Comparison of ENCODE assay signal across 13 mouse cellular contexts in the genomic region with DNA sequence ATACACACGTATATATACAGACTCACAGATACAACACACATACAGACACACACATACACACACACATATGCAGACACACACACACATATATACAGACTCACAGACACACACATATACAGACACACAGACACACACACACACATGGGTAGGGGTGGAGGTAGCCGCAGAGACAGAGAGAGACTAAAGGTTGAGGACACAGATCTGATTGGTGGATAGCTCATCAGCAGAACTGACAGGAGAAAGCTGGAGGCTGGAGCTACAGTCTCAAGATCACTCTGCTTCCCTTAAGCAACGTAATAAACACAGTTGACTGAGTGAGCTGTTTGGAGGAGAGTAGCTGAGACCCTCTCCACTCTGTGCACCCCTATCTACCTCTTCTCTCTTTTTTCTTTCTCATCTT.
"Had no signal": no experiment of that assay in that cellular context is flagged by ENCODE, and none has a peak within 500 bp of the region (broad histone marks: within the 10 kb centered on the region; RNA-seq: fewer than 3 reads in every experiment).

No protein-coding gene starts in this region.

- H3K4me1 ChIP-seq: limb, embryonic 13.5 days; lung, embryonic 15.5 days; neural tube, embryonic 12.5 days had no signal

- H3K9ac ChIP-seq: limb, embryonic 13.5 days; liver, embryonic 15.5 days; lung, embryonic 15.5 days; neural tube, embryonic 12.5 days had no signal

- H3K27me3 ChIP-seq: limb, embryonic 13.5 days; liver, embryonic 15.5 days; lung, embryonic 15.5 days; neural tube, embryonic 12.5 days had no signal

- ATAC-seq: inflammation-experienced regulatory T-cells, adult 6 months had no signal

- H3K36me3 ChIP-seq: limb, embryonic 13.5 days; liver, embryonic 15.5 days; lung, embryonic 15.5 days; neural tube, embryonic 12.5 days had no signal

- H3K4me2 ChIP-seq: limb, embryonic 13.5 days; lung, embryonic 15.5 days; neural tube, embryonic 12.5 days had no signal

- H3K9me3 ChIP-seq: limb, embryonic 13.5 days; liver, embryonic 15.5 days; lung, embryonic 15.5 days; neural tube, embryonic 12.5 days had no signal

- H3K27ac ChIP-seq: limb, embryonic 13.5 days; liver, embryonic 15.5 days; lung, embryonic 15.5 days; macrophage; neural tube, embryonic 12.5 days; stomach, postnatal 0 days had no signal

- DNase-seq: kidney, adult 11 months; kidney, postnatal 10 days; kidney, postnatal 4 days; left cerebral cortex, postnatal 4 days; lung, postnatal 14 days; thymus, postnatal 14 days had no signal

- H3K4me3 ChIP-seq: limb, embryonic 13.5 days; liver, embryonic 15.5 days; lung, embryonic 15.5 days; neural tube, embryonic 12.5 days had no signal
